Mouse (Mus musculus): Measurements from ENCODE around the gene Rassf9. TPM values are rescaled to one million over a fixed set of nuclear protein-coding genes. Genes with fewer than 3 reads are reported as not detected.

Rassf9 gene
- polyA plus RNA-seq, 1 experiment from 2014 or later = 1.3 TPM

DNA sequence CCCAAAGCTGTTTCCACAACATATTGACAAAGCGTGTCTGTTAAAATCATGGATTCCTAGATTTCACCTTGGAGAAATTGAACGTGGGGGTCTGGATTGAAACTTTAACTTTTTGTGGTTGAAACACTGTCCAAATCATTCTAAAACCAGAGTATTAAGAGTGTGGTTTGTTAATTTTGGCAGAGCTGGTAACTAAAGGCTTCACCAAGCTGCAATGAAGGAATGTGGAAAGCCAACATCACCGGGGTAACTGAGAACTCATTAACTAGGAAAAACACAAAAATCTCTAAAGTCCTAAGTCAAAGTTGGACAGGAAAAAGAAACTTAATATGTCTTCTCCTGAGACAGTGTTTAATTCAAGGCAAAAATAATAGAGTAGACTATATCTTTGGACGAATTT, 41.9 kb downstream of the Rassf9 start:
- Histone ChIP-seq H3K4me3 (ENCODE audit: low read depth, low read length) (no peak overlapping the region), H3K36me3 (ENCODE audit: control insufficient read depth, insufficient read depth, low read length) (no peaks in the 10 kb centered on the region), H3K27ac (ENCODE audit: low read depth, low read length) (no peak overlapping the region), H3K9me3 (replicated peaks; ENCODE audit: control insufficient read depth, low read length) (no peaks in the 10 kb centered on the region), H3K27me3 (ENCODE audit: control insufficient read depth, insufficient read depth, low read length) (no peaks in the 10 kb centered on the region), H3K9ac (ENCODE audit: low read depth, low read length) (no peak overlapping the region), H3K4me2 (no peak overlapping the region), H3K4me1 (ENCODE audit: control insufficient read depth, insufficient read depth, low read length) (no peaks in the 10 kb centered on the region)
- no peak for ATAC-seq (replicated peaks; ENCODE audit: insufficient number of reproducible peaks, low FRiP score, low TSS enrichment)
- WGBS (ENCODE audit: insufficient replicate concordance) = 65% methylated on average over 4 of the region's 4 CpGs

DNA sequence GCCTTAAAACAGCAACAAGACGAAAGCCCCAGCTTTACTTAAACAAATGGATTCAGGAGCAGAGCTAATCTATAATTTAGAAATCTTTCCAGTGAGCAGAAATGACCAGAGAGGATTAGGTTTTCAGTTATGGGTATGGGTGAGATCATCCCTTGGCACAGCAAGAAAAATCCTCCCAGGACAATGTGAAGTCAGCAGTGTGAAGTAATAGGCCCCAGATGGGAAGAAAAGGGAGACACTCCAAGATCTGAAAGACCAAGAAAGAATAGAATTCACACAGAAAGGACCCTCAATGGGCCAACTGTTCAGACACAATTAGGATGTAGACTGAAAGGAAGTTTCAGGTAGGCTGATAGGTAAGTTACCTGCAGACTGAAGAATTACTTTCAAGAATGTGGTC, 50.5 kb downstream of the Rassf9 start:
- no peaks in the 10 kb centered on the region for H3K9me3 ChIP-seq (replicated peaks; ENCODE audit: control insufficient read depth, low read length)
- H3K4me2 ChIP-seq = no peak overlapping the region
- H3K9ac ChIP-seq (ENCODE audit: low read depth, low read length) = no peak overlapping the region
- WGBS (ENCODE audit: insufficient replicate concordance) = 75% methylated on average over 1 of the region's 1 CpGs
- no peak for ATAC-seq (replicated peaks; ENCODE audit: insufficient number of reproducible peaks, low FRiP score, low TSS enrichment)
- H3K4me3 ChIP-seq (ENCODE audit: low read depth, low read length) = no peak overlapping the region
- H3K36me3 ChIP-seq (ENCODE audit: control insufficient read depth, insufficient read depth, low read length) = no peaks in the 10 kb centered on the region
- no peaks in the 10 kb centered on the region for H3K27me3 ChIP-seq (ENCODE audit: control insufficient read depth, insufficient read depth, low read length)
- no peak overlapping the region for H3K27ac ChIP-seq (ENCODE audit: low read depth, low read length)
- no peaks in the 10 kb centered on the region for H3K4me1 ChIP-seq (ENCODE audit: control insufficient read depth, insufficient read depth, low read length)

DNA sequence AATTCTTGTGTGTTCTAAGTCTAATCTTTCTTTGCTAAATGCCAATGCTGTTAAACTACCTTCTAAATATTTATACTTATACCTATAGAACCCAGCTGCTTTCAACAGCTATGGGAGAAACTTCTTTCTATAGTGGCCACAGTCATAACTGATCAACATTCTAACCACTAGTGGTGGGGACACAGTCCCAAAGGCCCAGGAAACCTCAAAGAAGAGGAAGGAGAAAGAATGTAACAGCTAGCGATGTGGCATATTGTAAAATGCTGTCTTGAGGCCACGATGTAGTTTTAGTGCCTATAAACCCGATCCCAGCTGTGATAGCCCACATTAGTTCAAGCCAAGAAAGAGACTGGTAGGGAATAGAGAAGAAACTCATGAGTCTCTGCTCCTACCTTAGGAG, 65.9 kb downstream of the Rassf9 start:
- H3K27me3 ChIP-seq (ENCODE audit: control insufficient read depth, insufficient read depth, low read length) = no peaks in the 10 kb centered on the region
- H3K4me2 ChIP-seq = no peak overlapping the region
- H3K4me1 ChIP-seq (ENCODE audit: control insufficient read depth, insufficient read depth, low read length) = no peaks in the 10 kb centered on the region
- H3K9me3 ChIP-seq (replicated peaks; ENCODE audit: control insufficient read depth, low read length) = no peaks in the 10 kb centered on the region
- no peak overlapping the region for H3K27ac ChIP-seq (ENCODE audit: low read depth, low read length)
- no peak overlapping the region for H3K9ac ChIP-seq (ENCODE audit: low read depth, low read length)
- no peak overlapping the region for H3K4me3 ChIP-seq (ENCODE audit: low read depth, low read length)
- no peaks in the 10 kb centered on the region for H3K36me3 ChIP-seq (ENCODE audit: control insufficient read depth, insufficient read depth, low read length)
- 83% methylated on average over 3 of the region's 3 CpGs for WGBS (ENCODE audit: insufficient replicate concordance)
- ATAC-seq (replicated peaks; ENCODE audit: insufficient number of reproducible peaks, low FRiP score, low TSS enrichment) = no peak

DNA sequence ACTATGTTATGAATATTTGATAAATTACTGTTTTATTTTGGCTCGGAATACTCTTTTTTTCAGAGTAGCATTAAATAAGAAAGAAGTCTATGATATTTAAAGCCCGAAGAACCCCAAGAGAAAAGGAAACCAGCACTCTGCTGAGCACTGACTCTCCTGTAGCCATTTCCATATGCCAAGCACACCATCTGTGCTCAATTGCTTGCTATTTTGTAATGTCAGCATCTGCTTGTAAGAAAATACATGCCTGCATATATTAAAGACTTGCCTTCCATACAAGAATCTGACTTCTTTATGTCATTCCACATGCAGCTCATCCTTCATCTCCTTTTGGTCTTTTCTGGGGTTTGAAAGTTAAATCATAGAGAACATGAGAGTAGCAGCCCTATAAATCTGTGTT, 82.3 kb downstream of the Rassf9 start:
- Histone ChIP-seq H3K4me2 (no peak overlapping the region), H3K36me3 (ENCODE audit: control insufficient read depth, insufficient read depth, low read length) (no peaks in the 10 kb centered on the region), H3K9ac (ENCODE audit: low read depth, low read length) (no peak overlapping the region), H3K27ac (ENCODE audit: low read depth, low read length) (no peak overlapping the region), H3K4me3 (ENCODE audit: low read depth, low read length) (no peak overlapping the region), H3K4me1 (ENCODE audit: control insufficient read depth, insufficient read depth, low read length) (no peaks in the 10 kb centered on the region), H3K9me3 (replicated peaks; ENCODE audit: control insufficient read depth, low read length) (no peaks in the 10 kb centered on the region), H3K27me3 (ENCODE audit: control insufficient read depth, insufficient read depth, low read length) (no peaks in the 10 kb centered on the region)
- ATAC-seq (replicated peaks; ENCODE audit: insufficient number of reproducible peaks, low FRiP score, low TSS enrichment) = no peak
- WGBS (ENCODE audit: insufficient replicate concordance) = 78% methylated on average over 2 of the region's 2 CpGs

Other genes starting within 250 kb of the Rassf9 start
- 4.2 and 5.5 TPM in 2 replicates for gene Nts, start 21.7 kb upstream of the Rassf9 start, polyA plus RNA-seq (2014; fragmentation: Nextera tagmentation; extraction: Ambion mirVana)

Data from heart, embryonic 11.5 days (tissue).